Comparison of ENCODE assay signal across 8 mouse cellular contexts in the genomic region with DNA sequence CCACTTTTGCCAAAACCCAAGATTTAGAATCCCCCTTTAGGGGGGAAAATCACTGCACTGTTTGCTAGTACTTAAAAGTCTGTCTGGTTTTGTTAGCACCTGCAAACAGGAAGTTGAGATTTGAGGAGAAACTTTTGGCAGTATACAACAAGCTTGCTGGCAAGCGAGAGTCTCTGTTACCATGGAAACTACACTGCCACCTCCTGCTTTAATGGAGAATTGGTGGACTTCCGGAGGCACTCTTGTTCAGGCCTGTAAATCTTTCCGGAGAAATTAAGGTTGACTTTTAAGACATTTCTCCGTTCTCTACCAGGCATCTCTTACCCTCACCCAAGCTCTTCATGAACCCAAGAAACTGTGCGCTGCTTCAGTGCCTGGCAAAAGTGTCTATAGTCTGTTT.
DNase-seq lines count a peak whose midpoint lies in the region; ATAC-seq and TF ChIP-seq lines count a peak whose summit lies in the region.

No protein-coding gene starts in this region.

- H3K4me3 ChIP-seq in gastrocnemius, adult 2 months: no peak overlapping the region
- H3K4me3 ChIP-seq in hindbrain, embryonic 12.5 days: no peak overlapping the region

- DNase-seq in gastrocnemius, adult 2 months: no peak
- no peak for DNase-seq in gastrocnemius, adult 18-20 months (ENCODE audit: low spot score)
- DNase-seq in ZHBTc4 (ENCODE audit: low read depth, low spot score): peak; percentile 41
- peak; percentile 48 for DNase-seq in lung, postnatal 36 days
- no peak for DNase-seq in adrenal gland, postnatal 4 days (ENCODE audit: low spot score in 2 of 2)
- no peak for DNase-seq in right cerebral cortex, postnatal 4 days
- no peak for DNase-seq in spleen, postnatal 14 days (ENCODE audit: low spot score in 2 of 2)

- H3K4me1 ChIP-seq in hindbrain, embryonic 12.5 days: peaks cover 77% of the 10 kb centered on the region

- no peaks in the 10 kb centered on the region for H3K9me3 ChIP-seq in hindbrain, embryonic 12.5 days (replicated peaks)

- peak overlapping the region; percentile 31 for H3K4me2 ChIP-seq in hindbrain, embryonic 12.5 days (replicated peaks)

- H3K36me3 ChIP-seq in hindbrain, embryonic 12.5 days: no peaks in the 10 kb centered on the region

- H3K9ac ChIP-seq in hindbrain, embryonic 12.5 days: no peak overlapping the region

- ATAC-seq in hindbrain, embryonic 12.5 days (ENCODE audit: low FRiP score): no peak

- intact Hi-C loops in gastrocnemius, adult 2 months (cut with DNase I): no loop called here

- TF ChIP-seq CTCF in gastrocnemius, adult 2 months (IDR thresholded peaks at IDR 0.05): no peak

- peak overlapping the region; percentile 20 for H3K27ac ChIP-seq in gastrocnemius, adult 2 months
- H3K27ac ChIP-seq in hindbrain, embryonic 12.5 days: peak overlapping the region; percentile 57

- H3K27me3 ChIP-seq in hindbrain, embryonic 12.5 days: no peaks in the 10 kb centered on the region; the same call in 1 of the 2 replicates

- 13% methylated on average over 5 of the region's 5 CpGs for WGBS in hindbrain, embryonic 12.5 days

Comparison
In these comparisons a context has a peak if more than half of its experiments do, and no peak if none do; other contexts are left out.
1. DNase-seq: peak in ZHBTc4 (single experiment) and lung, postnatal 36 days (single experiment); none in gastrocnemius, adult 2 months (single experiment), gastrocnemius, adult 18-20 months (single experiment), adrenal gland, postnatal 4 days (0 of 2), right cerebral cortex, postnatal 4 days (single experiment) and spleen, postnatal 14 days (0 of 2).